Mouse (Mus musculus) Patski (cell line): ENCODE data around the gene Akap6. TPM values are rescaled to one million over a fixed set of nuclear protein-coding genes. Genes with fewer than 3 reads are reported as not detected.
A peak's percentile ranks its signal among the peaks of the same experiment; 100 is the strongest.

Experiments used
- ATAC-seq: fragments of 100-300 bp; one replicate; pipeline ENCODE4 v1.8.0; 2021
- CTCF ChIA-PET: fragments of 350-600 bp; sonication (Branson Sonifier 250); formaldehyde crosslinking; loops from one replicate; lab custom pipeline; 2022; ENCODE audit warnings: inconsistent platforms; lab: Charles Lee
- POLR2A ChIA-PET: fragments of 350-600 bp; sonication (Branson Sonifier 250); formaldehyde crosslinking; loops from one replicate; lab custom pipeline; 2022; ENCODE audit warnings: antibody characterized with exemption, inconsistent platforms; lab: Charles Lee
- DNase-seq: peaks from one replicate; pipeline ENCODE4 v3.0.0-alpha.2; 2011; ENCODE audit warnings: low read depth, low spot score
- H3K27me3 ChIP-seq: fragments of 371-371 bp; one replicate; pipeline ENCODE4 v1.5.1; 2021
- CTCF ChIP-seq: fragments of 100-300 bp; IDR thresholded peaks from one replicate; pipeline ENCODE4 v1.5.1; 2021
- in situ Hi-C: fragments of 300-500 bp; cut with MboI; formaldehyde crosslinking; loops from 3 replicates; pipeline ENCODE4 v1.11.1; 2018; ENCODE audit warnings: low pct_unique_long_range_greater_than_20kb, mixed read lengths
- polyA plus RNA-seq: library from polyadenylated mRNA; unstranded; gene quantifications from one replicate; pipeline ENCODE4 v1.2.3, GENCODE M21; 2021

Gene Akap6
- polyA plus RNA-seq = 0.64 TPM

DNA sequence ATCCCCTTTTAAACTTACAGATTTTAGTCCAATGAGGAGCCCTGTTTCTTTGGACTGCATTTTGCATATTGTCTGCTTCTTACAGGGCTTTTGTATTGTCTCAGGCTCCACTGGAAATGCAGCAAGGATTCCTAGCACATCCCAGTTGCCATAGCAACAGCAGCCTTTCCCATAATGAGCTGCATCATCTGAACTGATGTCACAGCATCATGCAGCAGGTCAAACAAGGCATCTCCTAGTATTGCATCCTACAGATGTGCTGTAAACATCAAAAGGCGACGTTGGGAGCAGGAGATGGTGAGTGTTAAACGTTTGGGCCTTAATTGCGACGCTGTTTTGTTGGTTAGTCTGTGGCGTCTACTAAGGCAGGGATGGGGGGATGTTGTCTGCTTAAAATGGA is at the start of gene Akap6:
Akap6 (plus strand) TSS at position 238 of the 400 bp plus-strand sequence.
- ATAC-seq = no peak
- POLR2A ChIA-PET = no interaction called here
- TF ChIP-seq CTCF = no peak

DNA sequence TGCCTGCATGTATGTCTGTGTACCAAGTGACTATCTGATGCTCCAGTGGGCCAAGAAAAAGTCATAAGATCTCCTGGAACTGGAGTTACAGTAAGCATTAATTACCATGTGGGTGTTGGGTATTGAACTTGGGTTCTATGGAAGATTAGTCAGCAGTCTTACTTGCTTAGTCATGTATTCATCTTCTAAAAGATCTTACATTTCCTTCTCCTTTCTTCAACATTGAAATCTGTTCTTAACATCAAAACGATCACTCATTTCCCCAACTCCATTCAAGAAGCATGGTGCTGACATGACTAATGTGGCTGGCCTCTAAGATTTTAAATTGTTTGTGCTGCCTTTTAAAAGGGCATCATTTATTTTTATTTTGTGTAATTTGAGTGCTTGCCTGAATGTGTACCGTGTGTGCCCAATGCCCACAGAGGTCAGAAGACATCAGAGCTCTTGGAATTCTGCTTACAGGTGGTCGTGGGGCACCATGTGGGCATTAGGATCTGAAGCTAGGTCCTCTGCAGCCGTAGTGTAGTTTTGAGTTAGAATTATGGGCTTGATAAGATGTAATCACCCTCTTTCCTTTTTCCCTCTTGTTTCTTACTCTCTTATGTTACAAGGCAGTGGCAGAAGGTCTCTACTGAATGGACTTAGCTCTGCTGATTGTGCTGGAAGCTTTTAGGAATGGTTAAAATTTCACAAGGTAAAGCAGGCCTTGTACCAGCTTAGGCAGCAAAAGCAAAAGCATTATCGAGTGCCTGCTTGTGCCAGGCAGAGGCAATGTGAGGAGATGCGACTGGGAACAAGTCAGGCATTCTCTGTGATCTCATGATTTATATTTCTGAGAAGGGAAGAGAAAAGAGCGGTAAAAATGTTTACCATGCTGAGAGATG is 36.0 kb upstream of the Akap6 start:
- ATAC-seq (no peak), DNase-seq (no peak)
- ChIA-PET POLR2A (interaction anchor here (0.6 kb wide), 1 partner anchor 50 kb away, joined by 3 read pairs; no protein-coding TSS in a partner anchor), CTCF (interaction anchor here (0.9 kb wide), 1 partner anchor 13 kb away, joined by 4 read pairs; no protein-coding TSS in a partner anchor)
- no peak for TF ChIP-seq CTCF
- no peaks in the 10 kb centered on the region for H3K27me3 ChIP-seq
- in situ Hi-C loops = loop anchor here (10.0 kb wide), 1 partner anchor 162 kb away; no protein-coding TSS in a partner anchor

More for the DNA sequence above, at the start of gene Akap6:
- in situ Hi-C loops = no loop called here
- no peaks in the 10 kb centered on the region for H3K27me3 ChIP-seq
- CTCF ChIA-PET = no interaction called here
- no peak for DNase-seq

DNA sequence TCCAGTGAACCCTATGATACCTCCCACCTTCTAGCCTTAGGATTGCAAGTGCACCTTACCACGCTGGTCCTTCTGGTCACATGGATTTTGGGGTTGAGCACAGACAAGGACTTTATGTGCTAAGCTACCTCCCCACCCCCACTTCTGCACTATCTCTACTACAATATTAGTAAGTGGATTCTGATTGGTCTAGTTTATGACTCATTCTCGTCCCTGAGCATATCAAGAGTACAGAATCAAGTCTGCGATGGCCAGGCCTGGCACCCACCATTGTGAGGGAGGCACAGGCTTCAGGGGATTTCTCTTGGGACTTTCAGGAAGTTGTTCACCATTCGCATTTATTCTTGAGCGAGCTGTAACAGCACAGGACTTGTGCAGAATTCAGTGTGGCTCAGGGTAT is 34.2 kb upstream of the Akap6 start:
- DNase-seq = no peak
- POLR2A ChIA-PET = no interaction called here
- H3K27me3 ChIP-seq = no peaks in the 10 kb centered on the region
- ATAC-seq = no peak
- CTCF ChIA-PET = no interaction called here
- TF ChIP-seq CTCF = no peak
- in situ Hi-C loops = loop anchor here (10.0 kb wide), 1 partner anchor 160 kb away; no protein-coding TSS in a partner anchor

DNA sequence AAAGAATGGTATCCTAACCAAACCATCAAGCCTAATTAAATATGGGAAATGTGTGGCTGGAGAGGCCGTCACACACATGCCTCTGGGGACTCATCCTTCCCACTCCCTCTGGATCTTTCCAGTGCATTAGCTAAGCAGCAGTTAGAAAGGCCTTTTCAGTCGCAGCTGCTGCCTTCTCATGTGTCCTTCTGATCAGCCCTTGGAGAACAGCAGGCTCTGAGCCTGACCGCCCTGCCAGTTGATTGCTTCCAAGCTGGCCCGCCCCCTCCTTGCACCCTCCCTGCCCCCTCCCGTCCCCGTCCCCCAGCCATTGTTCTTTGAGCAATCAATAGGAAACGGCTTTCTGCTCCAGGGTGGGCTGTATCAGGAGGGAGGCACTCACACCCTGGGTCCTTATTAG is 27.7 kb upstream of the Akap6 start:
- no peaks in the 10 kb centered on the region for H3K27me3 ChIP-seq
- no peak for TF ChIP-seq CTCF
- POLR2A ChIA-PET = no interaction called here
- ATAC-seq = peak; percentile 39
- CTCF ChIA-PET = no interaction called here
- no peak for DNase-seq
- in situ Hi-C loops = no loop called here

DNA sequence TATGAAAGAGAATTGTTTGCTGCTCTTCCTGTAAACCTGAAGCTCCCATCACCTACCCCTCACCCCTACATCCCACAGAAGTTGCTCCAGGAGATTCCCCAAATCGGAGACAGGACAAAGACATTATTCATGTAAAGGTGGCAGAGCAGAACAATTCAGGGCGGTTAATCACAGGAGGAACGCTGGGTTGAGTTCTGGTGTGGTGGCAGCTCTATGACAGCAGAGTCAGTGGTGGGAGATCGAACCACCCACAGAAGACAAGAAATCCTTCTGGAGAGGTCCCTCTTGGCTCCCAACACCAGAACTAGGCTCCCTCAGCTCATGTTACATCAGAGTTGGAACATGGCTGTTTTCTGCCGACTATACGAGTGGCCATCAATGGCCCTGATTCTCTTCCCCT is 27.2 kb upstream of the Akap6 start:
- ATAC-seq (no peak), DNase-seq (no peak)
- H3K27me3 ChIP-seq = no peaks in the 10 kb centered on the region
- ChIA-PET CTCF (no interaction called here), POLR2A (no interaction called here)
- TF ChIP-seq CTCF = no peak
- in situ Hi-C loops = no loop called here

DNA sequence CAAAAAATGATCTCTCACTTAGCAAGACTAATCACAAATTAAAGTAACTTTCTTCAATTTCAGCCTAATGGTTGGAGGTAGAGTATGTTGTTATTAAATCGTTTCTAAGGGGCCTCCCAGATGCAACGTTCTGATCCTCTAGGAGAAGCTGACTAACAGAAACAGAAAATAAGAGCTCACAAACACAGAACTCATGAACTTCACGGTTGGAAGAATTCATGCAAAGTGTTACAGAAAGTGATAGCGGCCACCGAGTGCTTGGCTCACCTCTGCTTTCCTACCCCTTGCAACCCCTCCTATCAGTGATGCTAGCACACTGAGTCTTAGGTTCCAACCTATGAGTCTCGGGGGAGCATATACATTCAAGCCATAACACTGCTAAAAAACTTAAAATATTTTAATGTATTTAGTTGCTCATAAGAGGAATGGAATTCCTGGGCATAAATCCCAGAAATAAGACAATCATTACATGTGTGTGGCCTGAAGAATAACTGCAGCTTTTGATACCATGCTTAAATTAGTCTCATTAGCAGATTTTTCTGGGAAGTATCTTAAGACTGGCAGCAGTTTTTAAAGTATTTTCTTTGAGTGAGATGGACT is 25.7 kb upstream of the Akap6 start:
- no peaks in the 10 kb centered on the region for H3K27me3 ChIP-seq
- POLR2A ChIA-PET = no interaction called here
- in situ Hi-C loops = no loop called here
- DNase-seq (no peak), ATAC-seq (no peak)
- CTCF ChIA-PET = interaction anchor here (1.0 kb wide), 1 partner anchor 9 kb away, joined by 5 read pairs; no protein-coding TSS in a partner anchor
- TF ChIP-seq CTCF = no peak

DNA sequence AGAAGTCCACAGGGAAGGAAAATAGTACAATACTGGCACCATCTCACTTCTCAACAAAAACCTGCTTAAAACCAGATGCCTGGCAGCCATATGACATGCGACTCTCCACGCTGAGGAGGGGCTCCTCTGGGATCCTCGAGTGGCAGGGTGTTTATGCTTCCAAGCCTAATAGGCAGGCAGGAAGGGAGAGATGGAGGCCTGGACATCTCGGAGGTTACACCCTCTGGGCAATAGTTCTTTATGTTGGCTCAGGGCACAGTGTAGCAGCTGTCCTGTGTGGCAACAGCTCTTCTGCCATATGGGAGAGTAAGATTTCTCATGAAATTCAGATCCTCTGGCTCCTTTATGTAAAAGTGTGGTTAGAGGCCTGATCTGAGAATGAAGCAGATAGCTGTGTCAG is 24.2 kb upstream of the Akap6 start:
- TF ChIP-seq CTCF = no peak
- CTCF ChIA-PET = interaction anchor here (1.6 kb wide), 1 partner anchor 11 kb away, joined by 4 read pairs; no protein-coding TSS in a partner anchor
- ATAC-seq = no peak
- POLR2A ChIA-PET = interaction anchor here (0.6 kb wide), 1 partner anchor 1776 kb away, joined by 3 read pairs; no protein-coding TSS in a partner anchor
- no peak for DNase-seq
- in situ Hi-C loops = no loop called here
- H3K27me3 ChIP-seq = no peaks in the 10 kb centered on the region

DNA sequence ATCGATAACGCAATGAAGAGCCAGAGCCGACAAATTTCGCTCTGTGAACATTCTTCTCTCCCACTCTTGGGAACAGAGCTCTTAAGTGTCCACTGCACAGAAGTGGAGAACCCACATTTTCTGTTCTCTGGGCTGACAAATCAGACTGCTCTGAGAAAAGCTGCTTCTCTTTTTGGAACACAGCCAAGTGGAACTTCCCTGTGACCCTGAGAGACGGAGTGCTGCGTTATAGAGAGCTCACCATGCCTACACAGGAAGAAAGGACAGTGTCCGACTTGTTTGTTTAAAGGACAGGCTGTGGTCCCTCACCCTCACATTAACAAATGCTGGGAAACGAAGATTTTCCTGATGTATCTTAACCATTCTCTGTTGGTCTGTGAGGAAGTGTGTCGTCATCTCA is 11.8 kb upstream of the Akap6 start:
- H3K27me3 ChIP-seq = no peaks in the 10 kb centered on the region
- DNase-seq = no peak
- ATAC-seq = no peak
- in situ Hi-C loops = no loop called here
- TF ChIP-seq CTCF = no peak
- POLR2A ChIA-PET = no interaction called here
- CTCF ChIA-PET = interaction anchor here (2.6 kb wide), 1 partner anchor 14 kb away, joined by 7 read pairs; no protein-coding TSS in a partner anchor

DNA sequence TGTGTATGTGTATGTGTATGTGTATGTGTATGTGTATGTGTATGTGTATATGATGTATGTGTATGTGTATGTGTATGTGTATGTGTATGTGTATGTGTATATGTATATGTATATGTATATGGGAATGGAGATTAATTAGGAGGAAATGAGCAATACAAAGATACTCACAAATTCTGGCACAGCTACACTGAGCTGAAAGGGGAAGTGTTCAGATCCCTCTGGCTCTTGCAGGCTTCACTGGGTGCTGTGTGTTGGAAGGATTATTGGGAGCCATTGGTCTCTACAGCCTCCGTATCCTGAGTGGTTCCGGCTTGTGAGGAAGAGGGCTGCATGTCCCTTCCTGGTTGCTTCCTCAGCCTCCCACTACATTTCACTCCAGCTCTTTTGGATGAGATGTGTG is 10.5 kb upstream of the Akap6 start:
- POLR2A ChIA-PET = no interaction called here
- in situ Hi-C loops = no loop called here
- H3K27me3 ChIP-seq = no peaks in the 10 kb centered on the region
- DNase-seq = no peak
- CTCF ChIA-PET = interaction anchor here (1.6 kb wide), 1 partner anchor 18 kb away, joined by 4 read pairs; no protein-coding TSS in a partner anchor
- TF ChIP-seq CTCF = no peak
- no peak for ATAC-seq

DNA sequence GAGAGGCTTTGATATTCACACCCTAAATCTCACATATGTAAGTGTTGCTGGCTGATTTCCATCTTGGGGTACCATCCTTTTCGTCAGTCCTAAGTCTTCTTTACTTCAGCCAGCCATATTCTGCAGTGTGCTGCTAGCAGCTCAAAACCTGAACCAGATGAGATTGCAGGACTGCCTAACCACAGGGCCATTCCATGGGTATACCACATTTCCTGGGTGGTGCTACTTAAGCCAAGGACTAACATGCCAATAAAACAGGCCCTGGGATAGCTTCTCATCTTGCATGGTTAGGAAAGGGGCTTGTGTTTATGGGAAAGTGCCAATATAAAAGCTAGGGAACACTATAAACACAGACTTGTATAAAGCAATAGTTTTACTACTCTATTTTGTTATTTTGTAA is 7.6 kb upstream of the Akap6 start:
- ChIA-PET POLR2A (no interaction called here), CTCF (no interaction called here)
- TF ChIP-seq CTCF = no peak
- no peak for ATAC-seq
- in situ Hi-C loops = no loop called here
- no peaks in the 10 kb centered on the region for H3K27me3 ChIP-seq
- no peak for DNase-seq
